Mouse (Mus musculus) ES-Bruce4 (cell line): Measurements from ENCODE around the gene BC048671. TPM values are rescaled to one million over a fixed set of nuclear protein-coding genes. Genes with fewer than 3 reads are reported as not detected.

Experiments
- H3K27ac ChIP-seq: 2 replicates; pipeline ENCODE4 v1.5.1; 2012; ENCODE audit warnings: low read length, inconsistent platforms; ENCODE audit not compliant: insufficient read depth
- H3K27me3 ChIP-seq: 2 replicates; pipeline ENCODE4 v1.6.1; 2012; ENCODE audit warnings: mild to moderate bottlenecking, low read length, inconsistent platforms; ENCODE audit not compliant: control insufficient read depth, poor library complexity, insufficient read depth, severe bottlenecking
- H3K36me3 ChIP-seq: 2 replicates; pipeline ENCODE4 v1.6.1; 2012; ENCODE audit warnings: inconsistent platforms, mild to moderate bottlenecking, low read length, moderate library complexity; ENCODE audit not compliant: control insufficient read depth, poor library complexity, insufficient read depth, severe bottlenecking
- H3K4me1 ChIP-seq: one replicate; pipeline ENCODE4 v1.8.1; 2011; ENCODE audit warnings: low read length; ENCODE audit not compliant: control insufficient read depth, insufficient read depth
- H3K4me3 ChIP-seq: 2 replicates; pipeline ENCODE4 v1.5.1; 2011; ENCODE audit warnings: low read depth, mild to moderate bottlenecking, low read length
- H3K9ac ChIP-seq: 2 replicates; pipeline ENCODE4 v1.6.1; 2012; ENCODE audit warnings: low read depth, mild to moderate bottlenecking, inconsistent platforms; ENCODE audit not compliant: poor library complexity, severe bottlenecking
- H3K9me3 ChIP-seq: replicated peaks from 2 replicates; pipeline ENCODE4 v1.6.1; 2012; ENCODE audit warnings: mild to moderate bottlenecking, low read length, inconsistent platforms; ENCODE audit not compliant: control insufficient read depth, poor library complexity, insufficient read depth, severe bottlenecking
- CTCF ChIP-seq: IDR thresholded peaks from one replicate; pipeline ENCODE4 v1.8.1; 2011; ENCODE audit warnings: low read depth, low read length
- EP300 ChIP-seq: IDR thresholded peaks from 2 replicates; pipeline ENCODE4 v1.6.1; 2011; ENCODE audit warnings: low read depth, low read length; ENCODE audit not compliant: insufficient read depth
- POLR2A ChIP-seq: IDR thresholded peaks from one replicate; pipeline ENCODE4 v1.8.1; 2011; ENCODE audit warnings: low read length; ENCODE audit not compliant: insufficient read depth
- polyA plus RNA-seq: library from polyadenylated mRNA; stranded (reverse); fragments of >200 nt; gene quantifications from 2 replicates; pipeline ENCODE4 v1.2.4, GENCODE M21; 2011; ENCODE audit warnings: low read depth; ENCODE audit not compliant: missing spikeins, insufficient read depth, insufficient read length

Gene BC048671
- polyA plus RNA-seq, 1 experiment: not detected

- no peaks in the 10 kb centered on the region for H3K4me1 ChIP-seq
- H3K36me3 ChIP-seq: no peaks in the 10 kb centered on the region
- peaks cover 5% of the 10 kb centered on the region; the same call in 1 of the 2 replicates for H3K9me3 ChIP-seq
- TF ChIP-seq CTCF (no peak), EP300 (no peak), POLR2A (no peak)
- no peak overlapping the region for H3K27ac ChIP-seq
- no peaks in the 10 kb centered on the region for H3K27me3 ChIP-seq
- no peak overlapping the region for H3K4me3 ChIP-seq
- no peak overlapping the region for H3K9ac ChIP-seq
These were observed 16.7 kb downstream of the BC048671 start for GRCm38 (mm10) chr6:90317510-90318258.

DNA sequence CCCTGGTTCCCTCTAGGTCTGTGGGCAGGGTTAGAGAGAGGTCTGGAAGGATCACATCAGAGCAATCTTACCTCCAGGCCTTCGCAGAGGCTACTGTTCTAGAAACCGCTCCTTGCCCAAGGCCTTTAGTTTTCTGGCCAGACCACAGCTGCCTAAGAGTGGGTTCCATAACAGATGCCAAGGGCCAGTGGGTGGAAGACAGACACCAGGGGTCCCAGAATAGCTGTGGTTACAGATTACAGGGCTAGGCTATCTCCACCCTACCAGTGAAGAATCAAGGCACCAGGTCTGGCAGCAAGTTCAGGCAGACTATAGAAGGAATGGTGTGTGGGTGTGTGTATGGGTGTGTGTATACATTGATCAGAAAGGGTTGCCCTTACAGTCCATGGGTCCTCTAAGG lies 18.0 kb downstream of the BC048671 start:
- no peak for TF ChIP-seq POLR2A
- peaks cover 5% of the 10 kb centered on the region; the same call in 1 of the 2 replicates for H3K9me3 ChIP-seq
- H3K27ac ChIP-seq: no peak overlapping the region
- H3K9ac ChIP-seq: no peak overlapping the region
- no peaks in the 10 kb centered on the region for H3K36me3 ChIP-seq
- no peak overlapping the region for H3K4me3 ChIP-seq
- no peaks in the 10 kb centered on the region for H3K27me3 ChIP-seq
- H3K4me1 ChIP-seq: no peaks in the 10 kb centered on the region

DNA sequence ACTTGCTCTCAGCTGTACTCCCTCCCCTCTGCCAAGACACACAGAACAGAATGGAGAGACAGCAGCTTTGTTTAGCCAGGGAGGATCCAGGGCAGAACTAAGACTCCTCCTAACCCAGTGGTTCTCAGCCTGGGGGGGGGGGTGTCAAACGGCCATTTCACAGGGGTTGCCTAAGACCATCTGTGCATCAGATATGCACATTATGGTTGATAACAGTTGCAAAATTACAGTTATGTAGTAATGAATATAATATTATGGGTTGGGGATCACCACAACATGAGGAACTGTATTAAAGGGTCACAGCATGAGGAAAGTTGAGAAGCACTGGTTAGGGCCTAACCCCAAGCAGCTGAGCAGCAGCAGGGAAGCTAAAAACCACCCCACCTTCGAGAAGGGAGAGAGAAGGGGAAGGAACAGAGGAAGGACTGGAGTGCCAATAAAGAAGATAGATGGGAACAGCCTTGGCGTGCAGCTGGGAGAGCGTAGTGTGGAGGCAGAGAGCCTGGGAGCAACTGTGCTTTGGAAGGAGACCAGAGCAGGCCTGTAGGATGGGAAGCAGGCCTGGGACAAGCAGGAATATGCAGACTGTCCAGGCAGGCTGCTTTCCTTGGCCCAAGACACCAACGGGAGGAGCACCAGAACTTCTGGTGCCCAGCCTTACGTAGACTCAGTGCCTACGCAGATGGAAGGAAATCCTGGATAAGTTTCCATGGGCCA lies 18.6 kb downstream of the BC048671 start:
- H3K4me3 ChIP-seq: no peak overlapping the region
- TF ChIP-seq EP300 (no peak), POLR2A (no peak), CTCF (no peak)
- no peaks in the 10 kb centered on the region for H3K27me3 ChIP-seq
- peaks cover 5% of the 10 kb centered on the region; the same call in 1 of the 2 replicates for H3K9me3 ChIP-seq
- no peaks in the 10 kb centered on the region for H3K4me1 ChIP-seq
- no peak overlapping the region for H3K27ac ChIP-seq
- H3K36me3 ChIP-seq: no peaks in the 10 kb centered on the region
- H3K9ac ChIP-seq: no peak overlapping the region

- Histone ChIP-seq H3K4me1 (no peaks in the 10 kb centered on the region), H3K9ac (no peak overlapping the region), H3K4me3 (no peak overlapping the region), H3K36me3 (no peaks in the 10 kb centered on the region), H3K27ac (no peak overlapping the region), H3K27me3 (no peaks in the 10 kb centered on the region), H3K9me3 (peaks cover 4% of the 10 kb centered on the region; the same call in 1 of the 2 replicates)
- TF ChIP-seq POLR2A (no peak), EP300 (no peak), CTCF (no peak)
These were observed 19.4 kb downstream of the BC048671 start for GRCm38 (mm10) chr6:90320429-90320828.

- Histone ChIP-seq H3K27ac (no peak overlapping the region), H3K9ac (no peak overlapping the region)
These were observed 20.8 kb downstream of the BC048671 start for GRCm38 (mm10) chr6:90321811-90322210.

GRCm38 (mm10) chr6:90324026-90324425 lies 23.0 kb downstream of the BC048671 start:
- Histone ChIP-seq H3K9ac (no peak overlapping the region), H3K36me3 (no peaks in the 10 kb centered on the region), H3K27ac (no peak overlapping the region), H3K27me3 (no peaks in the 10 kb centered on the region), H3K4me3 (no peak overlapping the region), H3K9me3 (no peaks in the 10 kb centered on the region), H3K4me1 (no peaks in the 10 kb centered on the region)
- no peak for TF ChIP-seq EP300
- no peak for TF ChIP-seq POLR2A
- TF ChIP-seq CTCF: no peak

More at GRCm38 (mm10) chr6:90321811-90322210, 20.8 kb downstream of the BC048671 start:
- Histone ChIP-seq H3K4me1 (no peaks in the 10 kb centered on the region), H3K9me3 (no peaks in the 10 kb centered on the region), H3K27me3 (no peaks in the 10 kb centered on the region), H3K4me3 (no peak overlapping the region), H3K36me3 (no peaks in the 10 kb centered on the region)
- TF ChIP-seq CTCF (no peak), EP300 (no peak), POLR2A (no peak)
